Mouse (Mus musculus): ENCODE measurements around the gene Lrp5.

Gene Lrp5

DNA sequence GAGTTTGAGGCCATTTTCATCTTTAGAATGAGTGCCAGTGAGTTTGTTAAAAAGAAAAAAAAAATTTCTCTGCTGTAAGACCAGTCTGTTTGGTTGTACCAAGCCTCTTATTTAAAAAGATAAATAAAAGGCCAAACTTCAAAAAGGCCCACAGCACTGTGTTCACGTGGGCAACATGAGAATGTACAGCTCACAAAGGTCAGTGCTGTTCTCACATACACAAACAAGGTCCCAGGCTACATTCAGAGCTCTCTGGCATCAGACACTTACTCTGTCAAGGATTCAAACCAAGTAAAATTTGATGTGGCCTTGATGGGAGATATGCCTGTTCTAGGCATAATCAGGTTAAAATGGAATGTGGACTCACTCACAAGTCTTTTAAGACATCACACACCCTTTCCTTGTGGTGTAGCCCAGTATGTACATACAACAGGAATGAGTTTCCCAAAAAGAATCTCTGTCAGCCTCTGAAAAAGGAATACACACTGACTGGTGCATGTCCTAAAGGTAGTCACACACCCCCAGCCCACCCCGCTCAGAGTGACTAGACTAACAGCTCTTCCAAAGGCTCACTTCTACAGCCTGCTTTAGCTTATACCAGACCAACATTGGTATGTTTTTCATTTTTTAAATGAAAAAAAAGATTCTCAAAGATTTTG is 130.1 kb downstream of the Lrp5 start:
- DNase-seq (ENCODE audit: low spot score in 2 of 2) = no peak

DNA sequence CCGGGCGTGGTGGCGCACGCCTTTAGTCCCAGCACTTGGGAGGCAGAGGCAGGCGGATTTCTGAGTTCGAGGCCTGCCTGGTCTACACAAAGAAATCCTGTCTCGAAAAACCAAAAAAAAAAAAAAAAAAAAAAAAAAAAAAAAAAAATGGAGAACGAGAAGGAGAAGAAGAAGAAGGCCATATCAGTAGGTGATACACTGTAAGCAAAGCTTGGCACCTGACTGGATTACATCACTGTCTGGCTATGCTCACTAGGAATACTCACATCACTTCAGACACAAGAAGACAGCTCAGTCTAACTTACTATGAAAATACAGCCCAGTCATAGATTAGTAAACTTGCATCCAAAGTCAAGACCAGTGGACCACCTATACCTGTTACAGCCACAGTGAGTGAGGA is 131.6 kb downstream of the Lrp5 start:
- no peak for DNase-seq (ENCODE audit: low spot score in 2 of 2)

DNA sequence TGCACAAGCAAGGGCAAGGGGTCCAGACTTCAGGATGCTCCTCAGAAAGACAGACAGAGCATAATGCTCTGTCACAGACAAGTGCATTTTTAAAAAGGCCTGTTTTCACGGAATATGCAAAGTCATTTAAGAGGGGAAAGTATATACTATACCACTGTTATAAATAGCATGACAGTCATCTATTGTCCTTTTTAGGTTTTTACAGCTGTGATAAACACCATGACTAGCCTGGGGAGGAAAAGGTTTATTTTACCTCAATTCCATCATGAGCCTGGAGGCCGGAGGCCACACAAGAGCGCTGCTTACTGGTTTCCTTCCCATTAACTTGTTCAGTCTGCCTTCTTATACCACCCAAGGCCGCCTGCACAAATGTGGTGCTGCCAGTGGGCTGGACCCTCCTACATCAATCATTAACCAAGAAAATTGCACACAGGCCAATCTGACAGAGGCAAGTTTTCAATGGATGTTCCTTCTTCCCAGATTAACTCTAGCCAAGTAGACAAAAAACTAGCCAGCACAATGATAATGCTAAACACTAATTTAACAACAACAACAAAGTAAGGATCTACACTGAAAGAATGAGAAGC is 134.7 kb downstream of the Lrp5 start:
- no peak for DNase-seq (ENCODE audit: low spot score in 2 of 2)

DNA sequence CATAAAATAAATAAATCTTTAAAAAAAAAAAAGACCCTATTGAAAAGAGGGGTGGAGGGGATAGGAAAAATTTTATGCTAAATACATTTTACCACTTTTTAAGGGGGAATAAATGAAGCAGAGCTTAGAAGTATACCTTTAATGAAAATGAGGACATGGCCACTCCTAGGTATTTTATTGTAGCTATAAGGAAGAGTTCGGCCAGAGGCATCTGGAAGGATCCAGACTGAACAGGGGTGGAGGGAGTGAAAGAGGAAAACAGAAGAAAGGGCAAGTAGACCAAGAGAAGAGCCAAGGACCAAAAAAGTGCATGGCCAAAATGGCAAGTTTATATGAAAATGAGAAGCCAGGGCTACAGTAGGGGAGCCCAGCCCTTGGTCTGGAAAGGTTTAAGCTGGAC is 136.3 kb downstream of the Lrp5 start:
- no peak for DNase-seq (ENCODE audit: low spot score in 2 of 2)

DNA sequence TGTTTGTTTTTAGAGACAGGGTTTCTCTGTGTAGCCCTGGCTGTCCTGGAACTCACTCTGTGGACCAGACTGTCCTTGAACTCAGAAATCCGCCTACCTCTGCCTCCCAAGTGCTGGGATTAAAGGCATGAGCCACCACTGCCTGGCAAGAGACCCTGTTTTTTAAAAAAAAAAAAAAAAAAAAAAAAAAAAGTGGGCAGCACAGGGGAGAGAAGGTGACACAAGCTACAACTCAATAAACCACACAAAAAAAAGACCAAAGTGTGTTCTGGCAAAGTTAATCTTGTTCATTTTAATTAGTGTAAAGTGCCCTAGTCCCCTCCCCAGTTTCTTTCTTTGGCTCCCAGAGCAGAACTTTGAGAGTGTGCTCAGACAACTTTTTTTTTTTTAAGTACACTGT is 137.1 kb downstream of the Lrp5 start:
- no peak for DNase-seq (ENCODE audit: low spot score in 2 of 2)

DNA sequence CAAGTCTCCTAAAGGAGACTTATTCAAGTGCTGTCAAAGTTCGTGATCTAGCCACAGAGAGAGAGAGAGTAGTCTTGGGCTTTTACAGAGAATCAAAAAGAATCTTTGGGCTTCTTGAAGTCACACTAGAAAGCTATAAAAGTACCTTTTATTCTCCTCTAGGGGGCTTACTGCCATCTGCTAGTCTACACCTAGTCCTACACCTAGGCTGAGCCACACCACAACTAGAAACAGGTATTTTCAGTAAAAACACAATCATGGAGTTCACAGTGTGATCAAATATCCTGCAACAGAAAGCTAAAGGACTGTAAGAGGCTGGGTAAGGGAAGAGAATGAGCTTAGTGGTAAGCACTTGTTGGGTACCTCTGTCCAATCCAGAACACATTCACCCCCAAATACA is 138.1 kb downstream of the Lrp5 start:
- no peak for DNase-seq (ENCODE audit: low spot score in 2 of 2)

DNA sequence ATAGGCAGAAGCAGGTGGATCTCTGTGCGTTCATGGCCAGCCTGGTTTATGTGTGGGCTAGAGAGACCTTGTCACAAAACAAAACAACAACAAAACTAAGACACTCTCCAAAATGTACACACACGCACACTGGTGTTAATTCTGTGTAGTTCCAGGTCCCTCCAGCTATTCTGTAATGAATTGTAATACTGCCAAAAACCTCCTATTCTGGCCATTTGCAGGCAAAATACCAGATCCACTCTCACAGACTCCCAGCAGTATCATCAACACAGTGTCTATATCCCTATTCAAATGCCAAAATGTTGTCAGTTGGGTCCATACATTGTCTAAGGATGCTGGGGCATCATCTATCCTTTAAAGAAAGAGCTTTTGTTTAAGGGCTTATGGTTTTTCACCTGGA is 141.4 kb downstream of the Lrp5 start:
- DNase-seq (ENCODE audit: low spot score in 2 of 2) = no peak

DNA sequence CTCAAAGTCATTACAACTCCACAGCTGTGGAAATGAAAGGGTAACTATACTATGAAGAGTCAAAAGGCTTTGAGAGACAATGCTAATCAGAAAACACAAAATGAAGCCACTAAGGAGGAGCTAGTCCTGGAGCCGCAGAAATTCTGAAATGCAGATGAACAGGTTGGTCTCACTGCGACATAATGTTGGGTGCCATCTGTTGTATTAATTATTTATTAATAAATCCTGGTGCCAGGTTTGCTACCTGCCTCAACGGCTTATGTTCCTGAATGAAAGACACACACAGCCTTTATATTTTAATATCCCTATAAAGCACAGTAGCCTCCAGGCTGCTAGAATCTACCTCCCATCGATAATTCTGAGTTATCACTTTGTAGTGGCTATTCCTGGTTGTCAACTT is 143.8 kb downstream of the Lrp5 start:
- DNase-seq (ENCODE audit: low spot score in 2 of 2) = no peak

DNA sequence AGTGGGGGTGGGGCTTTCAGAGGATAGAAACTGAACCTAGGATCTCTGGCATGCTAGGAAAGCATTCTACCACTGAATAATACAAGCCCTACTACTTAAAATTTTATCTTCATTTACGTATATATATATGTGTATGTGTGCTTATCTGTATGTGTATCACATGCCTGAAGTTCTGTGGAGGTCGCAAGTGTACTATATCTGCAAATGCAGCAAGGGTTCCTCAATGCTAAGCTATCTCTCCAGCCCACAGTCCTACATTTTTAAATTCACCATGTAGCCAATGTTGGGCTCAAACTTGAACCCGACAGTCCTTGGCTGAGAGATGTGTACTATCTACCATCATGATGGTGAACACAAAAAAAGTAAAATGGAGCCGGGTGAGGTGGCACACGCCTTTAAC is 145.4 kb downstream of the Lrp5 start:
- DNase-seq (ENCODE audit: low spot score in 2 of 2) = no peak

DNA sequence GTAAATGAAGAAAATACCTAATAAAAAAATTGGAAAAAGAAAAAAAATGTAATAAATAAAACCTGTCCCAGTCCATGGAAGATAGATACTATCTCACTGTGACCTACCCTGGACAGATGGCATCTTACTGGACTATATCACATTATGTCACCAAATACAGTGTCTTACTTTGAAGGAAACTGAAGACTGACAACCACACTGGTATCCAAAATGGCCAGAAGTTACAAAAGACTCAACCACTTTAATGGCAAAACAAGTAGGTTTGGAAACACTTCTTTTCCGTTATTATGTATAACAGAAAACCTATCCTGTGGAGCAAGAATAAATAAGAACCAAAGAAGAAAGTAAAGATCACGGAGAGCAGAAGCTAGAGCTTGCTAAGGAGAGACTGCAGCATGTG is 146.1 kb downstream of the Lrp5 start:
- DNase-seq (ENCODE audit: low spot score in 2 of 2) = no peak

DNA sequence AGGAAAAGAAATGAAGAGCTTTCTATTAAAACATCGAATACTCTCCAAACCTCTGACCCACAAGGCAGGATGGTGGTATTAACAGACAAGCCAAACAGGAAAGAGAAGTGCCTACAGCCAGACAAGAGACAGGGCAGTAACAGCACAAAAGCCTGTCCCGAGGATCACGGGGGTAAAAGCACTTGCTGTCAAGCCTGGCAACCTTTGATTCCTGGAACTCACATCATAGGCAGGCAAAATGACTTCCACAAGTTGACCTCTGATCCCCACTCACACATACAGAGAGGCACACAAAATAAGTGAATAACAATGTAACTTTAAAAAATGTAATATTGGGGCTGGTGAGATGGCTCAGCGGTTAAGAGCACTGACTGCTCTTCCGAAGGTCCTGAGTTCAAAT is 146.9 kb downstream of the Lrp5 start:
- no peak for DNase-seq (ENCODE audit: low spot score in 2 of 2)

DNA sequence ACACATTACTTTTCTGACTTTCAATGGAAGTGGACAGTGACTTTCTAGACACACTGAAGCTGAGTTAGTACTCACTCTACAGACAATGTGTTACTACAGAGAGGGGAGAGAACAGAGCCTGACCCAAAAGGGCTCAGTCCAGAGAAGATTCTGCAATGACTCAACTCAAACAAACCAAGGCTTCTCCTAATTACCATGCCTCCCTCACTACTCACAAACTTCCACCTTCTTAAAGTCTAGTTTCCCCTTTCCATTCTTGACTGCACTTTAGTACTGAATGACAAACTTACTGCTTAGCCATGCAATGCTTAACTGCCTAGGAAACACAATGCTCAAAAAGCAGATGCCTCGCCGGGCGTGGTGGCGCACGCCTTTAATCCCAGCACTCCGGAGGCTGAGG is 148.7 kb downstream of the Lrp5 start:
- no peak for DNase-seq (ENCODE audit: low spot score in 2 of 2)

DNA sequence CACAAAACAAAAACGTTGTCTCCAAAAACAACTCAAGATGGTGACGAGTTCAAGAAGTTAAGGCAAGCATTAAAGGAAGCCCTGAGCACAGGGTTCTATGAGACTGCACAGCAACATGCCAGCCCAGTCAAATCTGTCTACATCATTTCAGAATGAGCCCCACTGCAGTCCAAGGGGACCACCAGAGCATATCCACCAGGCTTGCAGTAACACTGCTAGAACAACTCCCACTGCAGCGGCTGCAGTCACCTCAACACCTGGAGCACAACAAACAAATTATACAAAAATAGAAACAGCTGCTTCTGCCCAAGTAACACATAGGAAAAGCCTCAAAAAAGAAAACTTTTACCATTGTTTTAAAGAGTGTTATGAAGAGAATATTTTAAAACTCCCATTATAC is 151.4 kb downstream of the Lrp5 start:
- no peak for DNase-seq (ENCODE audit: low spot score in 2 of 2)

Data from right cerebral cortex, postnatal 10 days (tissue).